Mouse (Mus musculus) E14TG2a.4 (cell line): ENCODE results near the gene Taar6.

ENCODE experiments used
- CTCF ChIP-seq: conservative IDR thresholded peaks from 2 replicates; pipeline ENCODE4 v1.5.1; 2014; ENCODE audit warnings: low read length
- NANOG ChIP-seq: IDR thresholded peaks from 2 replicates; pipeline ENCODE4 v1.6.1; 2014; ENCODE audit warnings: borderline replicate concordance, low read length, mixed read lengths
- POU5F1 ChIP-seq: IDR thresholded peaks from 2 replicates; pipeline ENCODE4 v1.6.1; 2014; ENCODE audit warnings: low read length, borderline replicate concordance

DNA sequence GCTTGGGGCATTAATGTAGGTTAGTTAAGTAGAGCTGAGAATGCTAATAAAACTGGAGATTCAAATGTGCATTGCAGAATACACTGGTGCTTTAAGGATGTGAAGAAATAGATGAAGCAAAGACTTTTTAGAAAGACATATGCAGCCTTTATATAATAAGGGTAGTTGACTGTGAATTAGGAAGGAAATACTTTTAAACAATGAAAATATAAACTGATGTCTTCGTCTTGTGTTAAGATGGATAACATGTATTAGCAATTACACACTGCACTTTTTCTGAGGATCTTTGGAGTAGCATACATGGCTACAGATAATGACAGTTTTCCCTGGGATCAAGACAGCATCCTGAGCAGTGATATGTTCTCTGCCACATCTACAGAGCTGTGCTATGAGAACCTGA, 14.2 kb upstream of the Taar6 start, which contains the start of gene Taar7b:
- TF ChIP-seq CTCF, result no peak
- no peak for TF ChIP-seq POU5F1
- no peak for TF ChIP-seq NANOG
